In genomic region chr8:9348523-9349135, GRCm38 (mm10) we compare ENCODE assay signal across 8 mouse cellular contexts.
A peak's percentile ranks its signal among the peaks of the same experiment; 100 is the strongest.
DNase-seq lines count a peak whose midpoint lies in the region; ATAC-seq and TF ChIP-seq lines count a peak whose summit lies in the region.

No protein-coding gene starts in this region.

- H3K4me3 ChIP-seq in gastrocnemius, adult 2 months, result no peak overlapping the region
- no peak overlapping the region for H3K4me3 ChIP-seq in midbrain, embryonic 12.5 days

- no peaks in the 10 kb centered on the region for H3K36me3 ChIP-seq in midbrain, embryonic 12.5 days

- ATAC-seq in common myeloid progenitor, adult 5-6 weeks (replicated peaks; ENCODE audit: low read depth, poor library complexity, severe bottlenecking), result peak; percentile 88
- ATAC-seq in midbrain, embryonic 12.5 days (ENCODE audit: low FRiP score, low read depth), result peak; percentile 49; the same call in 1 of the 2 replicates

- H3K27me3 ChIP-seq in midbrain, embryonic 12.5 days, result no peaks in the 10 kb centered on the region

- no peak overlapping the region for H3K9ac ChIP-seq in midbrain, embryonic 12.5 days (replicated peaks)

- intact Hi-C loops in gastrocnemius, adult 2 months (cut with DNase I), result loop anchor here (10.0 kb wide), 1 partner anchor 586 kb away; no protein-coding TSS in a partner anchor
- intact Hi-C loops in gastrocnemius, postnatal 14 days (cut with DNase I; ENCODE audit: low total_unique reads), result no loop called here

- no peaks in the 10 kb centered on the region for H3K9me3 ChIP-seq in midbrain, embryonic 12.5 days

- TF ChIP-seq CTCF in gastrocnemius, adult 2 months (IDR thresholded peaks at IDR 0.05), result peak; percentile 60

- H3K4me2 ChIP-seq in midbrain, embryonic 12.5 days (replicated peaks), result no peak overlapping the region

- 46% methylated on average over 7 of the region's 7 CpGs for WGBS in midbrain, embryonic 12.5 days

- DNase-seq in gastrocnemius, adult 2 months, result no peak
- no peak for DNase-seq in gastrocnemius, postnatal 14 days
- peak; percentile 41 for DNase-seq in right cerebral cortex, postnatal 4 days
- DNase-seq in right cerebral cortex, postnatal 36 days (ENCODE audit: low spot score in 2 of 2), result no peak
- DNase-seq in kidney, adult 9 months, result peak; percentile 63
- no peak for DNase-seq in adipocyte (ENCODE audit: low spot score)

- peaks cover 11% of the 10 kb centered on the region; the same call in 1 of the 2 replicates for H3K4me1 ChIP-seq in midbrain, embryonic 12.5 days

- H3K27ac ChIP-seq in gastrocnemius, adult 2 months, result no peak overlapping the region
- H3K27ac ChIP-seq in midbrain, embryonic 12.5 days (replicated peaks), result no peak overlapping the region

Comparison
In these comparisons a context has a peak if more than half of its experiments do, and no peak if none do; other contexts are left out.
1. DNase-seq: peak in right cerebral cortex, postnatal 4 days (single experiment) and kidney, adult 9 months (single experiment); none in gastrocnemius, adult 2 months (single experiment), gastrocnemius, postnatal 14 days (single experiment), right cerebral cortex, postnatal 36 days (0 of 2) and adipocyte (single experiment).